Mouse (Mus musculus) 416B (cell line): Measurements from ENCODE around the gene Rarb.

Experiments used
- DNase-seq: peaks from one replicate; pipeline ENCODE4 v3.0.0; 2011; ENCODE audit warnings: low read depth

The Rarb gene

GRCm38 (mm10) chr14:16735331-16736012 lies 83.5 kb downstream of the Rarb start:
- DNase-seq, result no peak

- no peak for DNase-seq
Observed at GRCm38 (mm10) chr14:16733595-16734298, 85.2 kb downstream of the Rarb start.

GRCm38 (mm10) chr14:16732054-16732453 lies 86.9 kb downstream of the Rarb start:
- no peak for DNase-seq

- DNase-seq, result no peak
Observed at GRCm38 (mm10) chr14:16728175-16728838, 90.6 kb downstream of the Rarb start.

- DNase-seq, result no peak
Observed at GRCm38 (mm10) chr14:16723991-16724390, 95.0 kb downstream of the Rarb start.

GRCm38 (mm10) chr14:16717821-16718220 lies 101.1 kb downstream of the Rarb start:
- no peak for DNase-seq

- no peak for DNase-seq
Observed at GRCm38 (mm10) chr14:16714344-16714955, 104.5 kb downstream of the Rarb start.

- no peak for DNase-seq
Observed at GRCm38 (mm10) chr14:16713773-16714172, 105.2 kb downstream of the Rarb start.

GRCm38 (mm10) chr14:16699228-16699627 lies 119.7 kb downstream of the Rarb start:
- DNase-seq, result no peak

- DNase-seq, result no peak
Observed at GRCm38 (mm10) chr14:16695453-16696120, 123.4 kb downstream of the Rarb start.

GRCm38 (mm10) chr14:16678335-16678734 lies 140.6 kb downstream of the Rarb start:
- no peak for DNase-seq

GRCm38 (mm10) chr14:16677081-16677480 lies 141.9 kb downstream of the Rarb start:
- no peak for DNase-seq

- no peak for DNase-seq
Observed at GRCm38 (mm10) chr14:16670571-16670970, 148.4 kb downstream of the Rarb start.

GRCm38 (mm10) chr14:16639153-16639943 lies 179.6 kb downstream of the Rarb start:
- no peak for DNase-seq

GRCm38 (mm10) chr14:16613975-16614374 lies 205.0 kb downstream of the Rarb start:
- no peak for DNase-seq

- DNase-seq, result no peak
Observed at GRCm38 (mm10) chr14:16605480-16605879, 213.5 kb downstream of the Rarb start.

- no peak for DNase-seq
Observed at GRCm38 (mm10) chr14:16604469-16605064, 214.4 kb downstream of the Rarb start.

GRCm38 (mm10) chr14:16603040-16603590 lies 215.8 kb downstream of the Rarb start:
- no peak for DNase-seq

- DNase-seq, result no peak
Observed at GRCm38 (mm10) chr14:16599224-16599623, 219.7 kb downstream of the Rarb start.

GRCm38 (mm10) chr14:16598074-16598501 lies 220.9 kb downstream of the Rarb start:
- DNase-seq, result no peak
